Mouse (Mus musculus): Measurements from ENCODE around the gene Rnf213.

DNA sequence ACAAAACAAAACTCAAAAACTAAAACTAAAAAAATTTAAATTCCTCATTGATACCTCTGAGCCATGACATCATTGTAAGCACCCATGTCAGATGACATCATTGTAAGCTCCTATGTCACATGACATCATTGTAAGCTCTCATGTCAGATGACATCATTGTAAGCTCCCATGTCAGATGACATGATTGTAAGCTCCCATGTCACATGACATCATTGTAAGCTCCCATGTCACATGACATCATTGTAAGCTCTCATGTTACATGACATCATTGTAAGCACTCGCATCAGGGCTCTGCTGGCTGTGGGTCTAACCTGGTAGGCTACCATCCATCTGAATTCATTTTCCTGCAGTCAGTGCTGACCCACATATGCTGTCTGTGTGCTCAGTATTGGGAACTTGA lies 14.3 kb upstream of the Rnf213 start:
- TF ChIP-seq CTCF (IDR thresholded peaks at IDR 0.05; ENCODE audit: low read depth, low read length) (no peak), POLR2A (IDR thresholded peaks at IDR 0.05; ENCODE audit: borderline replicate concordance, low read depth, low read length) (no peak)
